Mouse (Mus musculus): Measurements from ENCODE around the gene Dgkz.
A peak's percentile ranks its signal among the peaks of the same experiment; 100 is the strongest.

Dgkz gene

GRCm38 (mm10) chr2:91934826-91935525, 40.7 kb downstream of the Dgkz start:
- DNase-seq (ENCODE audit: low spot score in 2 of 2): no peak

GRCm38 (mm10) chr2:91934016-91934415, 41.6 kb downstream of the Dgkz start:
- no peak for DNase-seq (ENCODE audit: low spot score in 2 of 2)

DNA sequence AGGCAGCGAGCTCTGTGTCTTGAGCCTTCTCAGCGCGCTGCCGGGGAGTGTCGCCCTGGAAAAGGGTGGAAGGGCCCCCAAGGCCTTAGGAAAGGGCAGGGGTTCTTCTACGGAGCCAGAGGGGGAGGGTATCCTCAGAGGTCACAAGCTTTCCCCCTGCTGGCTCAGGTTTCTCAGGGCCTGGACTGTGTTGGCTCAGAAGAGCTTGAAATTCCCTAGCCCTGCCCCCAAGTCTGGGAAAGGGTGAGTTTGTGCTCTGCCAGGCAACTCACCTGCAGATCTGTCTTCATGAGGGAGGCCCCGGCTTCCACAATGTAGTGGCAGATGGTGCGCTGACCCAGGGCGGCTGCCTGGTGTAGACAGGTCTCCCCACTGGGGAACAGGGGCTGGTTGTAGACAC, 42.2 kb downstream of the Dgkz start:
- no peak for DNase-seq (ENCODE audit: low spot score in 2 of 2)

DNA sequence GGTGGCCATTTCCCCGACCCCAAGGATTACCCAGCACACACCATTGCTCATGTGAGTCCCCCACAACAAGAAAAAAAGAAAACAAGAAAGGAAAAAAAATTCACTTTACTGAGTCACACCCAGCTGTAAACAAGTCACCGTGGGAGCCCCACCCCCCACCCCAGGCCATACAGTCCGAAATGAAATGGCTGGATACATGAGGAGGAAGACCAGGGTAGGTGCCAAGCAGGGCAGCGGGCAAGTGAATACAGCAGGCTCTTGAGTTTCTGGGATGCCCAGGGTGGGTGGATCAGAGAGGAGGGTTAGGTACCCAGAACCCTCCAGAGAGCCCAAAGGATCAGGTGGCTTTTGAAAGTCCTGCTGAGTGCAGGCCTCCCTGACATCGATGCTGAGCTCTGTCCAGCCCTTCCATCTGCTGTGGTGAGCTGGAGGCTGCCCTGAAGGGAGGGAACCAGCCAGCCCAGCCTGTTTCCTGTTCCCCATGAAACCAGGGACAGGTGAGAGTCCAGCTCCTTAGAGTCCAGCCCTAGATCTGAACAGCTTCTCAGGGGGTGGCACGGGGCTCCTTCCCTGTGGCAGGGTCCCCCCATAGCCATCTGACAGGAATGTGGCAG, 42.8 kb downstream of the Dgkz start:
- DNase-seq (ENCODE audit: low spot score in 2 of 2): no peak

DNA sequence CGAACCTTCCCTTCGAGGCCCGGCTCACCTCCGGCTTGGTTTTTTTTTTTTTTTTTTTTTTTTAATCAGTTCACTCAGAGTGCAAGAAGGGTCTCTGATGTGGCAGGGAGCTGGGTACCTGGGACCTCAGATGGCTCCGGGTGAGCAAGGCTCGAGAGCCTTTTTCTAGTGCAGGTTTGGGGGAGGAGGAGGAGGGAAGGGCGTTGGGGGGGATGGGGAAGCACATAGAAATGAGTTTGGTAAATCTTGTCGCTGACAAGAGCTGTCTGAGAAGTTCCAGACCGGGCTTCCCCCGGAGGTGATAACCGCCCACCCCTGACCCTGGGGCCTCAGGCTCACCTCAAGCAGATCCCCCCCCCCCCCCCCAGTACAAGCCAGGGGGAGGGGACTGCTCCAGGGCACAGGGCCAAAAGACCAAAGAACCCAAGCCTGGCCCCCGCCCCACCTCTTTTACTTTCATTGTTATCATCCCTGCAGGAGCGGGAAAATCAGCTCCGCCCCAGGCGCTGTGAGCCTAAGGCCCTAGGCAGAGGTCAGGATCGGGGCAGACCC, 43.4 kb downstream of the Dgkz start, which contains the start of gene Mdk:
TSS of gene Mdk (minus strand) at position 138 of the 552 bp plus-strand sequence.
- DNase-seq (ENCODE audit: low spot score in 2 of 2): no peak

GRCm38 (mm10) chr2:91931328-91932159, 44.1 kb downstream of the Dgkz start:
- no peak for DNase-seq (ENCODE audit: low spot score in 2 of 2)

- no peak for DNase-seq (ENCODE audit: low spot score in 2 of 2)
Measured at GRCm38 (mm10) chr2:91930761-91931291, 44.8 kb downstream of the Dgkz start.

- DNase-seq (ENCODE audit: low spot score in 2 of 2): no peak
Measured at GRCm38 (mm10) chr2:91929936-91930335, 45.7 kb downstream of the Dgkz start.

GRCm38 (mm10) chr2:91929455-91929854, 46.2 kb downstream of the Dgkz start:
- DNase-seq (ENCODE audit: low spot score in 2 of 2): no peak

DNA sequence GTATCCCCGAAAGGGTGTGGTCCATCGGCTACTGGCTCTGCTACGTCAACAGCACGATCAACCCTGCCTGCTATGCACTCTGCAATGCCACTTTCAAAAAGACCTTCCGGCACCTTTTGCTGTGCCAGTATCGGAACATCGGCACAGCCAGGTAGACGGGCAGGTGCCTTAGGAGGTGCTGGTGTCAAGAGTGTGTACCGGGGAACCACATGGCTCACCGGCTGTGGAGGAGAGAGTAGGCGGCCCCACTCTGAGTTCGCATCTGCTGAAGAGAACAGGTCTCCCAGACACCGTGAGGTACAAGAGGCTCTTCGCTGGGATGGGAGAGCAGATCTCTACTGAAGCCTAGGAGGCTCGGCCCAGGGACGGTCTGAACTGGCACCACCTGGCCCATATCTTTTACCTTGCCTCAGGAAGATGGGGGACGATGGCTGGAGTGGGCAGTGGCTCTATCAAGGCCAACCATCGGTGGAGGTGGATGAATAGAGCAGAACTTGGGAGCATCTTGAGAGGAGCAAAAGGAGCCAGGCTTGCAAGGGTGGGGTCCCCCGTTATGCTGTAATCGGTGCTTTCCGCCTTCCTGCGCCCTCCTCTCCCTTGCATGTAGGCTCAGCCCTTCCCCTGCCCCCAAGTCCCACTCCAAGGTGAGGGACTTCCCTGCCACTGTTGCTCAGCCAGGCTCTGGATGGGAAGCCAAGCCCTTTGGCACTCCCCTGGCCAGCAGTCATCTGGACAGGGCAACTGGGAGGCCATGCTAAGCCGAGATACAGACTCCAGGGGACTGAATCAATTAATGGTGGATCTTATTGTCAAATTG, 46.9 kb downstream of the Dgkz start:
- no peak for DNase-seq (ENCODE audit: low spot score in 2 of 2)

GRCm38 (mm10) chr2:91927826-91928533, 47.7 kb downstream of the Dgkz start:
- DNase-seq (ENCODE audit: low spot score in 2 of 2): peak; percentile 54 to 67

GRCm38 (mm10) chr2:91926949-91927348, 48.7 kb downstream of the Dgkz start, which contains the start of gene Chrm4:
Gene Chrm4 (plus strand): TSS chr2:91927249.
- DNase-seq (ENCODE audit: low spot score in 2 of 2): no peak

GRCm38 (mm10) chr2:91925442-91925841, 50.2 kb downstream of the Dgkz start:
- no peak for DNase-seq (ENCODE audit: low spot score in 2 of 2)

DNA sequence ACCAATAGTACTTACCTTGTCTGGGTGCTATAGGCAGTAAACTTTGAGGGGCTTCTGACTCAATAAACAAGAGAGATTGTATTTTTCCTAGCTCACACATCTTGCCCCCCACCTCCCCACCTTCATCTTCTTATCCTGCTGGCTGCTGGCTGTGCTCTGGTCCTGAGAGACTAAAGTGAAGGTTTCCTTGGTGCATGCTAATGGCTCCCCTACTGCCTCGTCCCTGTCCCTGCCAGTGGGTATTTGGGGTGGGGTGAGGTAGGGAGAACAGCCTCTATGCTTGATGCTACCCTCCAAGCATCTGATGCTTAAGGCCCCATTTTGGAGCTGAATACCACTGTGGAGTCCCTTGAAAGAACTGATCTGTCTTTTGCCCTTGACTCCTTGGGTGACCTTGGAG, 50.9 kb downstream of the Dgkz start:
- DNase-seq (ENCODE audit: low spot score in 2 of 2): no peak

- DNase-seq (ENCODE audit: low spot score in 2 of 2): peak; percentile 50 to 56
Measured at GRCm38 (mm10) chr2:91923415-91924337, 52.0 kb downstream of the Dgkz start.

- no peak for DNase-seq (ENCODE audit: low spot score in 2 of 2)
Measured at GRCm38 (mm10) chr2:91922586-91923414, 52.9 kb downstream of the Dgkz start.

GRCm38 (mm10) chr2:91921790-91922570, 53.7 kb downstream of the Dgkz start:
- DNase-seq (ENCODE audit: low spot score in 2 of 2): peak in 1 of 2 experiments; percentile 27
